Mouse (Mus musculus) 3134 (cell line): ENCODE data around the gene Rbks.
"Not testable (repeated sequence)": the region's sequence is repeated elsewhere in the genome, so short reads cannot be mapped to it uniquely, and the experiment has no call there.

ENCODE experiments used
- DNase-seq: peaks from one replicate; pipeline ENCODE4 v3.0.0-alpha.2; 2011; ENCODE audit warnings: low spot score; ENCODE audit not compliant: insufficient read length; ENCODE audit errors: extremely low read depth

Rbks gene

GRCm38 (mm10) chr5:31588672-31589071 lies 108.8 kb downstream of the Rbks start:
- DNase-seq: not testable (repeated sequence)

DNA sequence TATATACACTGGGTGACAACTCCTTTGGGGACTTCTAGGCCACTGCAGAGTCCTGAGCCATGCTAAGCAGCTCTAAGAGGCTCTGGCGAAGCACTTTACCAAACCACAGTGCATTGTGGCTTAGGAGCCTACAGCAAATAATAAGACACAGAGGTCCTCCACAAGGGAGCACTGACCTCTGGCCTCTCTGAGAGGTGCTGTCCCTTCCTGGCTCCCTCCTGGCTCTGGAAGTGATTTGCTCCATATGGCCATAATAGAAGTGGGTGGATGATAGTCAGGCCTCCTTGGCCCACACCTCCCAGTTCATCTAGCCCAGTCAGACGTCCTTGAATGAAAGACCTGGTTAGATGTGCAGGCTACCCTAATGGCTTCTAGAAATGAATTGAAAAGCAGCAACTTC lies 109.4 kb downstream of the Rbks start:
- no peak for DNase-seq

DNA sequence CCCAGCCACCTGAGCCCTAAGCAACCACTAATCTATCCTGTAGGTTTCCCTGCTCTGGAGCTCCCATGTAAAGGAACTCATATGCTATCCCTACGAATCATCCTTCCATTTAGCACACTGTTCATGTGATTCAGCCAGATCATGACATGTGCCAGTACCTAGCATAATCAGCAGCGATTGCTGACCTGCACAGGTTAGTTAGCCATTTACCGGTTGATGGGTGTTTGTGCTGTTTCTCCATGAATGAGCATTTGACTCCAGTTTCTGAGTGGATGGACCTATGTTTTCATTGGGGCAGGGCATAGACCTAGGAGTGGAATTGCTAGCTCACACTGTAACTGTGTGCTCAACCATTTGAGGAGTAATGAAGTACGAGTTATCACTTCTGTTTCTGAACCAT lies 111.9 kb downstream of the Rbks start:
- DNase-seq: no peak

GRCm38 (mm10) chr5:31583261-31583660 lies 114.2 kb downstream of the Rbks start:
- DNase-seq: no peak

DNA sequence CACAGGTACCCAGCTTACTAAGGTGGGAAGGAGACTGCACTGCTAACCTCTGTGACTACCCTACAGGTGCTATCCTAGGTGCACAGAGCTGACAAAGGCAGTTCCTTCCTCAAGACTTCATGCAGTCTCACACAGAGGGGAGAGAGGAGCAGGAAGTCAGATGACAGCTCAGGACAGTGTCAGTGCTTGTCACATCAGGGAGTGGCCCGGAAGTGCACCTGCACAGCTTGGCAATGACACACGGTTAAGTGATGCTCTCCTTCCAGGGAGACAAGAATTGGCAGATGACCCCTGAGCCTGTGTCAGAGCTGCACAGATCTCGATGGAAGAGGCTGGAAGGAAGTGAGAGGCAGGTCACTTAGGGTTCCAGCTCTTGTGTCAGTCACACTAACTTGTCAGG lies 115.5 kb downstream of the Rbks start:
- no peak for DNase-seq

GRCm38 (mm10) chr5:31581263-31581662 lies 116.2 kb downstream of the Rbks start:
- DNase-seq: no peak

DNA sequence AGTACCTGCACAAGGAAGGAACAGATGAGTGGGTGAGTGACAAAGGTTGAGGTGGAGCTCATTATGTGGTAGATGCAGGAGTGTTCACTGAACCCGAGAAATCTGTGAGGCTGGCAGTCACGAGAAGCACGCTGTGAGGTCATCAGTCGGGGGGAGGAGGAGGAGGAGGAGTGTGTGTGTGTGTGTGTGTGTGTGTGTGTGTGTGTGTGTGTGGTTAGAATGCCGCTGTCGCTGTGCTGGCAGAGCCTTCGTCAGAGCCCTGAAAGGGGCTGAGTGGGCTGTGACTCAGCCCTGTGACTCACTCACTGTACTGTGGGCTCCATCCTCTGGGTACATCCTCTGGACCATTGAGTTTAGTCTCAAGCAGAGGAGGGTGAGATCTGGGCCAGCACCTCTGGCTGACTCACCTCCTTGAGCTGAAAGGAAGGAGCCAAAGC lies 120.9 kb downstream of the Rbks start:
- DNase-seq: peak; percentile 93
